Mouse (Mus musculus) left cerebral cortex, adult 9 months (tissue): ENCODE measurements around the gene Plcb3.
"Not testable (repeated sequence)": the region's sequence is repeated elsewhere in the genome, so short reads cannot be mapped to it uniquely, and the experiment has no call there.

ENCODE experiments used
- DNase-seq, 2 experiments: peaks; one replicate each; pipeline ENCODE4 v3.0.0; 2022; ENCODE audit warnings: low spot score in 2 of 2

Plcb3 gene

GRCm38 (mm10) chr19:6991166-6991565, 14.9 kb upstream of the Plcb3 start:
- not testable (repeated sequence) for DNase-seq

GRCm38 (mm10) chr19:6990712-6991111, 14.4 kb upstream of the Plcb3 start:
- DNase-seq: no peak

- DNase-seq: no peak
Measured at GRCm38 (mm10) chr19:6989251-6989650, 13.0 kb upstream of the Plcb3 start.

GRCm38 (mm10) chr19:6987904-6988285, 11.6 kb upstream of the Plcb3 start:
- no peak for DNase-seq

GRCm38 (mm10) chr19:6987061-6987903, 11.0 kb upstream of the Plcb3 start, which contains the start of gene Vegfb:
Gene Vegfb, minus strand, starts transcription at chr19:6987651.
- peak in 1 of 2 experiments; percentile 51 for DNase-seq

- no peak for DNase-seq
Measured at GRCm38 (mm10) chr19:6985951-6986708, 9.9 kb upstream of the Plcb3 start.

- no peak for DNase-seq
Measured at GRCm38 (mm10) chr19:6985300-6985699, 9.0 kb upstream of the Plcb3 start.

- DNase-seq: no peak
Measured at GRCm38 (mm10) chr19:6983621-6984020, 7.4 kb upstream of the Plcb3 start.

- no peak for DNase-seq
Measured at GRCm38 (mm10) chr19:6981465-6981864, 5.2 kb upstream of the Plcb3 start.

- peak; percentile 97 to 98 for DNase-seq
Measured at GRCm38 (mm10) chr19:6980381-6981093, 4.3 kb upstream of the Plcb3 start, which contains the start of gene Fkbp2. Gene Fkbp2, minus strand, starts transcription at chr19:6980501.

- DNase-seq: peak; percentile 99
Measured at GRCm38 (mm10) chr19:6979486-6980380, 3.5 kb upstream of the Plcb3 start.

- peak; percentile 58 to 66 for DNase-seq
Measured at GRCm38 (mm10) chr19:6979001-6979479, 2.8 kb upstream of the Plcb3 start.

GRCm38 (mm10) chr19:6978639-6978974, 2.3 kb upstream of the Plcb3 start:
- DNase-seq: no peak

GRCm38 (mm10) chr19:6977759-6978638, 1.7 kb upstream of the Plcb3 start:
- no peak for DNase-seq

- DNase-seq: peak in 1 of 2 experiments; percentile 72
Measured at GRCm38 (mm10) chr19:6974211-6975205, 1.8 kb downstream of the Plcb3 start, which contains the start of gene Ppp1r14b. Gene Ppp1r14b, plus strand, starts transcription at chr19:6974968.

GRCm38 (mm10) chr19:6973581-6974190, 2.6 kb downstream of the Plcb3 start:
- no peak for DNase-seq

GRCm38 (mm10) chr19:6972247-6972917, 3.9 kb downstream of the Plcb3 start:
- DNase-seq: no peak

- DNase-seq: no peak
Measured at GRCm38 (mm10) chr19:6971644-6972043, 4.6 kb downstream of the Plcb3 start.
